Mouse (Mus musculus): ENCODE measurements around the gene Sh3d21.
A peak's percentile ranks its signal among the peaks of the same experiment; 100 is the strongest.
"Not testable (repeated sequence)": the region's sequence is repeated elsewhere in the genome, so short reads cannot be mapped to it uniquely, and the experiment has no call there.

Gene Sh3d21

DNA sequence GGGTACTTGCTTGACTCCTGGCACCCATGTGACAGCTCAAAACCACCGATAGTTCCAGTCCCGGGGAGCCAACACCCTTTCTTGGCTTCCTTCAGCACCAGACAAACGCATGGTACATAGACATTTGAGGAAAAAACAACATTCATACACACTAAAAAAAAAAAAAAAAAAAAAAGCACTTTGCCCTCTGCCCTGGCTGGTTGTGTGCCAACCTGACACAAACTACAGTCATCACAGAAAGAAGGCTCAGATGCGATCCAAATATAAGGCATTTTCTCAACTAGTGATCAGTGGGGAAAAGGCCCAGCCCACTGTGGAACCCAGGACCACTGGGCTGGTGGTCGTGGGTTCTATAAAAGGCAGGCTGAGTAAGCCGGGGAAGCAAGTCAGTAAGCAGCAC lies 5.6 kb upstream of the Sh3d21 start:
- no peak for DNase-seq (ENCODE audit: low read depth)

DNA sequence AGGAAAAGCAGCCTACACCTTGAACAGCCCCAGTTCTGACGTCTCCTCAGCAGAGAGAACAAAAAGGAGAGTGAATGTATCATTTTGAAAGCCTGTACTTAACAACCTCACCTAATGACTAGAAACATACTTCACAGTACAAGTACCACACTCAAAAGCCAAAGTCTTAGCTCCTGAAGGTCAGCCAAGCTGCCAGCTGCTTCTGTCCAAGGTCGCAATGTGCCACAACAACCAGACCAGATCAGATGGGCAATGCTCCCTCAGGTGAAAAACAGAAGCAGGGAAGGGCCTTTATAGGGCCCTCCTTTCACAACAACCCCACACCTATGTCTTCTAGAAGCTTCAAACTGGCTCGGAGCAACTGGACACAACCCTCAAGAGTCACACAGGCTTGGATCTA lies 2.8 kb upstream of the Sh3d21 start:
- no peak for DNase-seq (ENCODE audit: low read depth)

DNA sequence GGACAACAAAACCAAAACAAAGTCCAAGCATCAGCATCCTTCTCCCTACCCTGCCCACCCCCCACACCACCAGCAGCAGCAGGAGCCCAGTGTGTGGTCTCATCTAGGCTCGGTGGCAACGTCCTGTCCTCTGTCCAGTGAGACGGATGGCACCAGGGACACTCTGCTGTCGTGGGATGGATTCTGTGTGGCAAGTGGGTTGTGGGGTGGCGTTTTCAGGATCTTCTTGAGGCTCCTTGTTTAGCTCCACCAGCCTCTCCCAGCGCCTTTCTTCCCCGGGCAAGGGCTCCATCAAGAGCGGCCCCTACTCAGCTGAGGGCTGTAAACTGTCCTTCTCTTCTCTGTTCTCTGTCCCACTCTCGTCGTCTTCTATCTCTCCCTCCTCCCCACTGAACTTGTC lies 1.8 kb upstream of the Sh3d21 start:
- DNase-seq (ENCODE audit: low read depth): not testable (repeated sequence)

DNA sequence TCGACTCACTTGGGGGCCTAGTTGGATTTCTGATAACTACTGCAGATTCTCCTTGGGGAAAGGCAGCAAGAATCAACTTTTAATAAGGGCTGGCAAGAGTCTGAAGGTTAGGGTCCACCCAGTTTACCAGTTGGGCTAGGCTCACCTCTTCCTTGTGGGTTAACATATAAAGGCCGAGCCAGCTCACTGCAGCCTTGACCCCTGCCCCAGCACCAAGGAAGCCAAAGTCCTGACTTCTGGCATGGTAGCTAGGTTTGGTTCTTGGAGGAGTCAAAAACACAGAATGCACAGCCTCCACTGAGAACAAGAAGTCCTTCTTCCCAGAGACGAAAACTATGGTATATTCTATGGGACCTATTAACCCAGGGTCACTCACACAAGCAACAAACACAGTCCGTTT lies 394 bp upstream of the Sh3d21 start:
- DNase-seq (ENCODE audit: low read depth): no peak

DNA sequence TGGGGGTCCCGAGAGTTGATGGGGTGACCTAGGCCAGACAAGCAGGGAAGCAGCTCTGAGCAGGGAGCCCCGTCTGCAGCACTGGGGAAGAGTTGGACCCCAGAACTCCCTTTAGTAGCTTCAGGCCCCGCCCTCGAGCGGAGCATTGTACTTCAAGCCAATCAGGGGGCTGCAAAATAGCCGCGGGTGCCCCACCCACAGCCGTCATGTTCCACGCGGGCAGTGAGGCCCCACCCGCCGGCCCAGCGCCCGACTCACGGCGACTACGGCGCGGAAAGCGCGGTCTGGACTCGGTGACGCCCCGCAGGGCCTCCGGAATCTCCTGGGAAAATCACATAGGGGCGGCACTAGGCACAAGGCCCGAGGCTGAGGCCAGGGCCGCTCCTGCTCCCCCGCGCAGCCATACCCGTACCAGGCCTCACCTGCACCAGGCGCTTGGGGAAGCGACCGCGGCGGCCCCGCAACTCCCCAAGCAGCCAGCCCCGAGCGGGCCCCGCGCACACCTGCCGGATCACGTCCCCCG lies 686 bp downstream of the Sh3d21 start:
- peak; percentile 74 for DNase-seq (ENCODE audit: low read depth)

DNA sequence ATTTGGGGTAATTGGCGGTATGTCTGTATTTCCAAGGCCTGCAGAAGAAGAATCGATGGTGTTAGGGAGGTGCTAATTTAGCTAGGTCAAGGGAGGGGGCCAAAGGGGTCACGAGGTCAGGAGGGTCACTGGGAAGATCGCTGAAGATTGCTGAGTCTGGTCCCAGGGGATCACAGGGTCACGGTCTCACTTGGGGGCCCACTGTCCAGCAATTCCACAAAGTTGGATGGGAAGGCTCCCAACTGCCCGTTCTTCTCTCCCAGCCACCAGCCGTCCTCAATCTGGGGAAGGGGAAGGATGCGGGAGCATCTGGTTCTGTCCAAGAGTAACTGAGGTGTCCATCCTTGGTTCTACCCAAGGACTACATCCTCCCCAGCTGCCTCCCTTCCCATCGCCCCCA lies 1.3 kb downstream of the Sh3d21 start:
- no peak for DNase-seq (ENCODE audit: low read depth)

DNA sequence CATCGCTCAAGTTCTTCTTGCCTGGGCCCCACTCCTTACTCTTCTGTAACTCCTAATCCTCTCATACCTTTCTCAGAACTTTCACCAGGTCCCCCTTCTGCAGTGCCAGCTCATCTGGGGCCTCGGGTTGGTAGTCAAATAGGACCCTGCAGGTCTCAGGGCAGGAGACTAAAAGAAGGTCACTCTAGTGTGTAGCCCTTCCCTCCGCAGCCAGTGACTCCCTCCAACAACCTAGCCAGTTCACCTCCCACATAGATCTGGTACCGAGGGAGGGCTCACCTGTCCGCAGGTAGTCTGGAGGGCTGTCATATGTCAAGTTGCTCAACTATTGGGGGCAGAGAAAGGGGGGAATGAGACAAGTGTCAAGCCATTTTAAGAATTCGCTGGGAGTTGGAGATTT lies 1.8 kb downstream of the Sh3d21 start:
- DNase-seq (ENCODE audit: low read depth): no peak

DNA sequence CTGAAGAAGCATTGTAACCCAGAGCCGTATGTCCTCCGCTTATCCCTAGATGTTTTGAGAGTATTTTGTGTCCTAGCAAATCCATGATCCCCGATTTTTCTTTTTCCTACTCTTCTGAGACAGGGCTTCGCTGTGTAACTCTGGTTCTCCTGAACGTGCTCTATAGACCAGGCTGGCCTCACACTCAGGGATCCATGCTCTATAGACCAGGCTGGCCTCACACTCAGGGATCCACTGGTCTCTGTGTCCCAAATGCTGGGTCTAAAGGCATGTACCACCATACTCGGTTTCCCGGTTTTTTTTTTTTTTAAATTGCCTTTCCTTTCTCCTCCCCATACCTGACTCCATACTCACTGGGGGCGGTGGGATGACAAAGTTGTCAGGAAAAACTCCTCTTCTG lies 2.3 kb downstream of the Sh3d21 start:
- DNase-seq (ENCODE audit: low read depth): no peak

DNA sequence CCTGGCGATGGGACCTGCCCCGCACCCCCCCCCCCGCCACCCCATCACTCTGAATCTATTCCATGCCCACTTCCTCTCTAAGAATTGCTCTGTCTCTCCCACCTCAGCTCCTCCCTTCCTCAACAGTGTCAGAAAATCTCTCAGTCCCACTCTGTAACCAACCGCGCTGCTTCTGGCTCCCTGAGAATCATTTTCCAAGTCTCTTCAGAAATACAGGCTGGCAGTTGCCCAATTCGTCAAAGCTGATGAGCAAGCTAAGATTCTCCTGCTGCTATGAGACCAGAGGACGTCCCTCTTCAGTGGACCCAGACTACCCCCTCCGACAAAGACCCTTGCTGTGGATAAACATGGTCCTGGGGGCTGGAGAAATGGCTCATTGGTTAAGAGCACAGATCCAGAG lies 3.8 kb downstream of the Sh3d21 start:
- DNase-seq (ENCODE audit: low read depth): no peak

DNA sequence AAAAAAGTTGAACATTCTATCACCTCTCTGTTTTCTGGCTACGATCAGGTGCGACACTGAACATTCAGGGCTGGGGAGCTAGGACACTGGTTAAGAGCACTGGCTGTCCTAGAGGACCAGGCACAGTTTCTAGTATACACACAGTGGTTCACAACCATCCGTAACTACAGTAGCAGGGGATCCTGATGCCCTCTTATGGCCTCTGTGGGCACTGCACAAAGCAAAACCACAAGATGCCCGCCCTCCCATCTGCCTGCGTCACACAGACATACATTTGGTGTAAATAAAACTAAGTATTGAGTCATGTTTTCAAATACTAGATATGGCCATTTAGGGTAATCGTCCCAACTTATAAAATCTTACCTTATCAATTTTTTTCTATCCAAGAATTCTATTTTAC lies 5.7 kb downstream of the Sh3d21 start:
- DNase-seq (ENCODE audit: low read depth): no peak

DNA sequence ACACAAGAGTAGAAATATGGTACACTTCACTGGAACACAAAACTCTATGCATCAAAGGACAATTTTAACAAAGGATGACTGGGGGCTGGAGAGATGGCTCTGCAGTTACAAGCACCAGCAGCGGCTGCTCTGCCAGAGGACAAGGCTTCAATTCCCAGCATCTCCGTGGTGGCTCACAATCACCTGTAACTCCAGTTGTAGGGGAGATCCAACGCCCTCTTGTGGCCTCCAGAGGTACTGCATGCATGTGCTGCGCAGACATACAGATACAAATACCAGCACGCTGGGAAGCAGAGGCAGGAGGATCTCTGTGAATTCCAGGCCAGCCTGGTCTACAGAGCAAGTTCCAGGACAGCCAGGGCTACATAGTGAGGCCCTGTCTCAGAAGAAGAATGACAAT lies 6.7 kb downstream of the Sh3d21 start:
- no peak for DNase-seq (ENCODE audit: low read depth)

DNA sequence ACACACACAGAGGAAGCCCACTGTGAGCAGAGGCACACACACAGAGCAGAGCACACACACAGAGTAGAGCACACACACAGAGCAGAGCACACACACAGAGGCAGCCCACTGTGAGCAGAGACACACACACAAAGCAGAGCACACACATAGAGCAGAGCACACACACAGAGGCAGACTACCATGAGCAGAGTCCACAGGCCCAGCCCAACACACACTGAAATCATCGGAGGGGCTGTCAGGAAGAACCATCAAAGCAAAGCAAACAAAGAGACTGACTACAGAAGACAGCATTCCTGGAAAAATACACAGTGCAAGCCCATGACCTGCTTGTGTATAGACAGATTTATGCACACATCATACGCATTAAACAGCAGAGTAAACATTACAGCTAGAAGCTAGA lies 7.4 kb downstream of the Sh3d21 start:
- no peak for DNase-seq (ENCODE audit: low read depth)

DNA sequence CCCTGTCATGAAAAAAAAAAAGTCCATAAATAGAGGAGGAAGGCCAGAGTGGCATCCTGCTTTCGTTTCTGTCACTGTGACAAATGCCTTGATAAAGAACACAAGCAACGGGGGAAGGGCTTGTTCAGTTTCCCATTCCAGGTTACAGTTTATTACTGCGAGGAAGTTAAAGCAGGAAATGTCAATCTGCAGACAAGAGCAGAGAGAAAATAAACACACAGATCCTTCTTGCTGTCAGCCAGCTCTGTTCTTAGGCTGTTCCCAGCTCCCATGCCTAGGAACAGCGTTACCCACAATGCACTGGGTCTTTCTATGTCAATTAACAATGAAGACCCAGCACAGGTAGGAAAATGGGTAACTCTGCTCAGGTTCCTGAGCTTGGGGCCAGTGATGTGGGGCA lies 8.1 kb downstream of the Sh3d21 start:
- DNase-seq (ENCODE audit: low read depth): no peak

DNA sequence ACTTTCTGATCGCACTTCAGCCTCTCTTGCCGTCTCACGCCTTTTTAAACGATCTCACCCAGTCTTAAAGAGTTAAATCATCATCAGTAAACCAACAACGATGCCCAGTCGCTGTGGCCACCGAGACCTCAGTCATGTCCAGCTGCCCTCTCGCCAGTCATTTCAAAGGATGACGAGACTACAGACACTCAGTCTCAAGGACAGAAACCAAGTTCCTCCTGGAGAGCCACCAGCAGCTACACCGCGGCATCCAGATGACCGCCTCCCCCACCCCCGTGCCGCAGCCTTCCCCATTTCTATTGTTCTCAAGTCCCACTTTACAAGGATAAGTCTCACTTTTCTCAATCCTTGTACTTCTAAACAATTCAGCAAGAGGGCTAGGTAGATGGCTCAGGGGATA lies 10.4 kb downstream of the Sh3d21 start:
- DNase-seq (ENCODE audit: low read depth): no peak

DNA sequence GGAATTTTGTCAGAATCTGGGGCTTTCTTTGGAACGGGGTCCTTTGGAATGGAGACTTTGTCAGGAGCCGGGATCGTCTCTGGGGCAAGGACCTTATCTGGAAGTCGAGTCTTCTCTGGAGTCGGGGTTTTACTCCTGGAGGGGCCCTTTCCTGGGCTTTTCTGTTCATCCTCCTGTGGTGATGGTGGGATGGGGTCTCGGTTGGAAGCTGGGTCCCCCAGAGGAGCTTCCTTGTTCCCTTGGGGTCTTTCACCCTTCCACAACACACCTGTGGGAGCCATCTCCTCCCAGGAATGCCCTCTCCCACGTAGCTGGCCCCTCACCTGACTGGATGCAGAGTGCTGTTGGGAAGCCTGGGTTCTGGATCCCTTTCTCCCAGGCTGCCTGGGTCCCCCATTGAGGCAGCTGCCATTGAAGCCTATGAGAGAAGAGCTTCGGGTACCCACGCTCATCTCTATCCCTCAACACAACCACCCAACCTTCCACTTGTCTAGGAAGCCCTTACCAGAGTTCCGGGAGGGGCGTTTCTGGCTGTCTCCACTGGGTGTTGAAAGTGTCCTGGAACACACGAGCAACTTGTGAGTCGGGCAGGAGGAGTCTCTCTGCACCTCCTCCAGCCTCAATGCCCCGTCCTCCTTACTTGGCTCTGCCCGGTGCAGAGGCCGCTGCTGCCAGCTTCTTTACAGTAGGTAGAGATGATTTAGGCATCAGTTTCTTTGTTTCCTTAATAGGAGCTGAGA lies 11.4 kb downstream of the Sh3d21 start:
- no peak for DNase-seq (ENCODE audit: low read depth)

DNA sequence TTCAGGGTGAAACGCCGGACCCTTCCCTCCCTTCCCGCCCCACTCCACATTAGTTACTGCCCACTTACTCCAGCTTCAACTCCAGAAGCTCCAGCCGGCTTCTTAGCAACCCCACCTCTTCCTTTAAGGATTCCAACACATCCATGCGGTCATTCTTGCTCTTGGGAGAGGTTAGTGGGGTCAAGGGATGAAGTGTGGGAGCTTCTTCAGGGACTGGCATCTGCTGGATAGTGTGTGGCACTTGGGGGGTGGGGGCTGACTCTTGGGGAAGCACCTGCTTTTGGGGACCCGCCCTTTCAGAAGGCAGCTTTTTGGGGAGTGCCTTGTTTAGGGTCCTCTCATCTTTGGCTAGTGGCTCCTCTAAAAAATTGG lies 12.4 kb downstream of the Sh3d21 start:
- DNase-seq (ENCODE audit: low read depth): no peak

DNA sequence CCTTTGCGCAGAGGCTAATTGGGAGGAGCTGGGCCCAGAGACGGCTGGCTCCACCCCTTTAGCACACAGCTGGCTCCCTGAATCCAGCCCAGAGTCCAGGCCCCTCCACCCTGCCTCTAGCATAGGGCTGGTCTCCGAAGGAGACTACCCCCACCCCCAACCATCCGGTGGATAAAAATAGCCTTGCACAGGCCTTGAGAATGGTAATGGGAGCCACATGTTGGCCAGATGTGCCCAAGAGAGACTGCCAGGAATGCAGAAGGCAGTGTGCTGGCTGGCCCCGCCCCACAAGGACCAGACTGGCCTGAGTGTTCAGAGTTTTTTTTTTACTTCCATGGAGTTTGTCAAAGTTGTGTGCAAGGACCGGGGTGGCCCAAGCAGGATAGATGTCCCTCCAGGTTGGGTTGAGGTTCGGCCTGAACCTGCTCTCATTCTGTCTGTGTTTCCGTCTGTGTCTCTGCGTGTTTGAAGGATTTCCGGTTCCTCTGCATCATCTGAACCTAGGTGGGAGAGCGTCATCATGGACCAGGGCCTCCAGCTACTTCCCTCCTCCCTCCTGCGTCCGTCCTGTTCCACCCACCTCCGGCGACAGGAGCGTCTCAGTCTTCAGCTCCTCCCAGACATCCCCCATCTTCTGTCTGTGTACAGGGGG lies 12.9 kb downstream of the Sh3d21 start:
- DNase-seq (ENCODE audit: low read depth): no peak

DNA sequence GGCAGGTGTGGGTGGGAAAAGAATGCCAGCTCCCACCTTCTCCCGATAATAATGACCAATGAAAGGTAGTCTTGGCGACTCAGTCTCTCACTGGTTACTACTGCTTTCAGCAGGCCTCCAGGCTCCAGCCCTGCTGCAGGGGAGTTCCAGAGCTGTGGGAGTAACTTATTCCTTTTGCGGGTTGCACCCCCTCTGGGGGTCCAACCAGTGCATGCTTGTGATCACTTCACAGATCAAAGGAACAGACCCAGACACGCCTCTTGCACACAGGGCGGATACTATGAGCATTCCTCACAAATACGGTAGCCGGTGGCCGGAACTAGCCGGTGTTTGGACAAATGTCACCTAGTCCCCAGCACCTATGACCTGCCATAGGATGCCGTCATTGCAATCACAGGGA lies 13.5 kb downstream of the Sh3d21 start:
- DNase-seq (ENCODE audit: low read depth): no peak

DNA sequence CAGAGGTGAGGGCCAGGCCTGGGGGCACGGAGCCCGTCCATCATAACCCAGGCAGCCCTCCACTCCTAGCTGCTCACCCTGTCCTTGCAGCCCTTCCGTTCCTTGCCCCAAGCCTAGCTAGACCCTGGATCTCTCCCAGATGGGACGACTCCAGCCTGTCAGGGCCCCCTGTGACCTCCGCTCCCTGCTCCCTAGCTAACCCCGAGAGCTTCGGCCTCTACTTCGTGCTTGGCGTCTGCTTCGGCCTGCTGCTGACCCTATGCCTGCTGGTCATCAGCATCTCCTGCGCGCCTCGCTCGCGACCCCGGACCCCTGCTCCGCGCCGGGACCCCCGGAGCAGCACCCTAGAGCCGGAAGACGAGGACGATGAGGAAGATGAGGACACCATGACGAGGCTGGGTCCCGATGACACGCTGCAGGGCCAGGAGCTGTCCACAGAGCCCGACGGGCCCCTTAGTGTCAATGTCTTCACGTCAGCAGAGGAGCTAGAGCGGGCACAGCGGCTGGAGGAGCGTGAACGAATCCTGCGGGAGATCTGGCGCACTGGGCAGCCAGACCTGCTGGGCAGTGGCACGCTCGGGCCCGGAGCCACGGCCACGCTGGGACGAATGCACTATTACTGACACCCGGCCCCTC lies 14.1 kb downstream of the Sh3d21 start:
- DNase-seq (ENCODE audit: low read depth): no peak

DNA sequence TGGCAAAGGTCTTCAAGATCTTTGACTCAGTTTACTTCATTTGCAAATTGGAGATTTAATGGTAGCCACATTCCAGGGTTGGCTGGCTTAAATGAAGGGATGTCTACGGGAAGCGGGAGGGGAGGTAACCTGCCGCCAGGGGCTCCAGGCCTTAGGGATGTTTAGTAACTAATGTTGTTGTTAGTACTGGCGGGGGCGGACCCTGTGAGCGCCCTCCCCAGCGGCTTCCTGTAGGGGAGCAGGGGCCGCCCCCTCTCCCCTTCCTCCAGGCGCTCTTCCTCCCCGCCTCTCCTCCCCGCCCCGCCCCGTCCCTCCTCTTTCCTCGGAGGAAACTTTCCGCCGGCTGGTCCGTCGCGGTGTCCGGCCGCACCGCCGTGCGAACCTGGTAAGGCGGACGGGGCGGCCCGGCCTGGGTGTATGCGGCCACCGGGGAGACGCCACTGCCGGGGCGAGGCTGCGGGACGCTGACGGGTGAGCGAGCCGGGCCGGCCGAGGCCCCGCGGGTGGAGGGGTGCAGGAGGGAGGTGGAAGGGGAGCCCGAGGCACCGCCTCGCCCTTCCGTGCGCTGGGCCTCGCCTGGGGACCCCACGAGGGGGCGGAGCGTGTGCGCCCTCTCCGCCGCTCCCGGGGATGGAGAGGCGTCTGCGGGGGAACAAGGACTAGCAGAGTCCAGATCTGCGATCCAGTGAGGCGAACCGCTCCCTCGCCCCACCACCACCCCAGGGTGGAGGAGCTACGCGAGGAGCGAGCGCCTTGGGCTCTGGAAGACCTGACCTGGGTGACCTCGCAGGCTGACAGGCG lies 14.9 kb downstream of the Sh3d21 start:
- DNase-seq (ENCODE audit: low read depth): no peak

DNA sequence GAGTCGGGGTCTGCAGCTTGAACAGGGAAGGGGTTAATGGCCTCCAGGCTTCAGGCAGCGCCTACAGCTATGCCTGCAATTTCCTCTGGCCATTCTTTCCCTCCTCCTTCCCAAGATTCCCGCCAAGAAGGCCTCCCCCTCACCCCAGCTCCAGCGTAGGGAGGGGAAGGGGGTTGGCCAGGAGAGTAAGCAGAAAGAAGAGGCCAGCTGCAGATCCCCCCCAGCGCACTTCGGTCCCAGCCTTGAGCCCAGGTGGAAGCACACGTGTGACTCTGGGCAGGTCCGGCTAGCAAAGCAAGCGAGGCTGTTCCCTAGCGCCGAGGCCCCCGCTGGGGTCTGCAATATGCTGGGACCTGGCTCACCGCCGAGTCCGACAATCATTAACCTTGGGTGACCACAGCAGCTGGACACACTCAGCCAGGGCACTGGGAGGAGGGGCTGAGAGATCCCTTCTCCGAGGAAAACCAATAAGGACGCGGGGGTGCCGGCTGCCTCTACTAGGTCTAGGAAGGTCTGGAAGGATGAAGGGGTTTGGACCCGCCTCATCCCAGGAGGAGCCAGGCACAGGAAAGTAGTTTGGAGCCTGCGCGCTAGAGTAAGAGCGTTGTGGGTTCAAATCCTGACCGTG lies 15.6 kb downstream of the Sh3d21 start, which contains the start of gene Eva1b:
Gene Eva1b (plus strand): TSS at position 212 of the 628 bp plus-strand sequence.
- DNase-seq (ENCODE audit: low read depth): no peak

DNA sequence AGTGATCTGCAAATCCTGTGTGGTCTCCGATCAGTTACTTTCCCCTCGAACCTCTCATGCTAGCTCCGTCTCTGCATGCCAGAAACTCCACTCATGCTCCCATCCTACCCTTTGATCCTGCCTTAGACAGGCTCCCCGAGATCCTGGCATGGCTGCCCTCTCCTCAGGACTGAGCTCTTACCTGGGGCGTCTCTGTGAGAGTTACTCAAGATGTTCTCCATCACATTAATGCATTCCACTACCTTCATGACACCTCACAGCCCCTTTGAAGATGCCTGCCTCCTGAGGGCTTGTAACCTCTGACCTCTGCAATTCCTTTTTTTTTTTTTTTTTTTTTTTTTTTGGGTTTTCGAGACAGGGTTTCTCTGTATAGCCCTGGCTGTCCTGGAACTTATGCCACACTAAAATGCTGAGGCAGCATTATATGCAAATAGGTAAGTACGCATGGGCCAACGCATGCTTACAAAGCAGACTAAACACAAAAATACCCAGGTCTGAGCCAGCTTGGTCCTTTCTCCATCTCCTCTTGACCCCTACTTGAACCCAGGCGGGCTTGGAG lies 16.2 kb downstream of the Sh3d21 start:
- DNase-seq (ENCODE audit: low read depth): no peak
